Mouse (Mus musculus): ENCODE data around the gene 1700061G19Rik. TPM values are rescaled to one million over a fixed set of nuclear protein-coding genes. Genes with fewer than 3 reads are reported as not detected.

Gene 1700061G19Rik
- polyA plus RNA-seq, 1 experiment from 2014 or later: 0.45 TPM

Other genes with a start within 250 kb of the 1700061G19Rik start
- gene Lonp1, start 248.6 kb upstream of the 1700061G19Rik start, polyA plus RNA-seq (2015; fragmentation: Nextera tagmentation; extraction: Ambion mirVana): 40.7 and 42.9 TPM in 2 replicates
- gene Catsperd, start 247.3 kb upstream of the 1700061G19Rik start, polyA plus RNA-seq (2015; fragmentation: Nextera tagmentation; extraction: Ambion mirVana): 0.17 and 0.65 TPM in 2 replicates
- 75.6 and 79.7 TPM in 2 replicates for gene Ranbp3, start 202.2 kb upstream of the 1700061G19Rik start, polyA plus RNA-seq (2015; fragmentation: Nextera tagmentation; extraction: Ambion mirVana)
- 426 and 434 TPM in 2 replicates for gene Ndufa11, start 157.7 kb upstream of the 1700061G19Rik start, polyA plus RNA-seq (2015; fragmentation: Nextera tagmentation; extraction: Ambion mirVana)
- gene Vmac, start 157.5 kb upstream of the 1700061G19Rik start, polyA plus RNA-seq (2015; fragmentation: Nextera tagmentation; extraction: Ambion mirVana): 19.6 and 20.2 TPM in 2 replicates
- 4.5 and 6.2 TPM in 2 replicates for gene Nrtn, start 117.9 kb upstream of the 1700061G19Rik start, polyA plus RNA-seq (2015; fragmentation: Nextera tagmentation; extraction: Ambion mirVana)
- gene Dus3l, start 110.7 kb upstream of the 1700061G19Rik start, polyA plus RNA-seq (2015; fragmentation: Nextera tagmentation; extraction: Ambion mirVana): 40.5 and 41.9 TPM in 2 replicates
- 1.0 and 1.1 TPM in 2 replicates for gene Prr22, start 105.2 kb upstream of the 1700061G19Rik start, polyA plus RNA-seq (2015; fragmentation: Nextera tagmentation; extraction: Ambion mirVana)
- gene Rfx2, start 44.5 kb upstream of the 1700061G19Rik start, polyA plus RNA-seq (2015; fragmentation: Nextera tagmentation; extraction: Ambion mirVana): 5.5 and 6.5 TPM in 2 replicates
- not detected in 2 replicates for gene Acsbg2, start 1.0 kb upstream of the 1700061G19Rik start, polyA plus RNA-seq (2015; fragmentation: Nextera tagmentation; extraction: Ambion mirVana)
- 22.4 and 25.5 TPM in 2 replicates for gene Mllt1, start 59.9 kb downstream of the 1700061G19Rik start, polyA plus RNA-seq (2015; fragmentation: Nextera tagmentation; extraction: Ambion mirVana)
- 0.46 and 1.0 TPM in 2 replicates for gene Acer1, start 106.6 kb downstream of the 1700061G19Rik start, polyA plus RNA-seq (2015; fragmentation: Nextera tagmentation; extraction: Ambion mirVana)
- gene Clpp, start 114.8 kb downstream of the 1700061G19Rik start, polyA plus RNA-seq (2015; fragmentation: Nextera tagmentation; extraction: Ambion mirVana): 129 and 130 TPM in 2 replicates
- gene Alkbh7, start 121.9 kb downstream of the 1700061G19Rik start, polyA plus RNA-seq (2015; fragmentation: Nextera tagmentation; extraction: Ambion mirVana): 31.1 and 35.7 TPM in 2 replicates
- 0.56 TPM in 1 of 2 replicates, not detected in the other for gene Pspn, start 124.5 kb downstream of the 1700061G19Rik start, polyA plus RNA-seq (2015; fragmentation: Nextera tagmentation; extraction: Ambion mirVana)
- gene Gtf2f1, start 135.8 kb downstream of the 1700061G19Rik start, polyA plus RNA-seq (2015; fragmentation: Nextera tagmentation; extraction: Ambion mirVana): 58.0 and 63.2 TPM in 2 replicates
- gene Gm17949, start 136.0 kb downstream of the 1700061G19Rik start, polyA plus RNA-seq (2015; fragmentation: Nextera tagmentation; extraction: Ambion mirVana): 0.67 and 0.90 TPM in 2 replicates
- gene Khsrp, start 156.0 kb downstream of the 1700061G19Rik start, polyA plus RNA-seq (2015; fragmentation: Nextera tagmentation; extraction: Ambion mirVana): 18.6 and 20.1 TPM in 2 replicates
- not detected in 2 replicates for gene Slc25a41, start 166.2 kb downstream of the 1700061G19Rik start, polyA plus RNA-seq (2015; fragmentation: Nextera tagmentation; extraction: Ambion mirVana)
- 62.6 and 65.5 TPM in 2 replicates for gene Crb3, start 183.6 kb downstream of the 1700061G19Rik start, polyA plus RNA-seq (2015; fragmentation: Nextera tagmentation; extraction: Ambion mirVana)
- 6.5 and 7.4 TPM in 2 replicates for gene Slc25a23, start 184.4 kb downstream of the 1700061G19Rik start, polyA plus RNA-seq (2015; fragmentation: Nextera tagmentation; extraction: Ambion mirVana)
- 6.3 and 6.6 TPM in 2 replicates for gene Dennd1c, start 203.0 kb downstream of the 1700061G19Rik start, polyA plus RNA-seq (2015; fragmentation: Nextera tagmentation; extraction: Ambion mirVana)
- 20.5 and 21.9 TPM in 2 replicates for gene Tubb4a, start 212.3 kb downstream of the 1700061G19Rik start, polyA plus RNA-seq (2015; fragmentation: Nextera tagmentation; extraction: Ambion mirVana)
- gene Tnfsf9, start 229.8 kb downstream of the 1700061G19Rik start, polyA plus RNA-seq (2015; fragmentation: Nextera tagmentation; extraction: Ambion mirVana): 9.2 and 10.4 TPM in 2 replicates

Measured in stomach, embryonic 16.5 days (tissue).